10 mouse cellular contexts compared by ENCODE assay signal in genomic region chr7:130754790-130755189, GRCm38 (mm10). TPM values are rescaled to one million over a fixed set of nuclear protein-coding genes. Genes with fewer than 3 reads are reported as not detected.
DNase-seq lines count a peak whose midpoint lies in the region; ATAC-seq and TF ChIP-seq lines count a peak whose summit lies in the region.
"Had no signal": no experiment of that assay in that cellular context is flagged by ENCODE, and none has a peak within 500 bp of the region (broad histone marks: within the 10 kb centered on the region; RNA-seq: fewer than 3 reads in every experiment).

No protein-coding gene starts in this region.

- no peak overlapping the region; the same call in 1 of the 2 replicates for H3K27ac ChIP-seq in heart, adult 2 months
- H3K27ac ChIP-seq: macrophage had no signal

- H3K4me3 ChIP-seq in heart, adult 2 months = no peak overlapping the region

- H3K4me1 ChIP-seq in heart, adult 2 months (ENCODE audit: control insufficient read depth, insufficient read depth, low read length) = peaks cover 12% of the 10 kb centered on the region; the same call in 1 of the 2 replicates

- TF ChIP-seq CTCF in heart, adult 2 months (IDR thresholded peaks at IDR 0.05) = peak; percentile 69

- 0 out of 2 replicates have a peak, but pooled peaks have one; percentile 32 for TF ChIP-seq EP300 in heart, adult 2 months (IDR thresholded peaks at IDR 0.05; ENCODE audit: insufficient read depth, low read depth, low read length)

- no peak overlapping the region for H3K9ac ChIP-seq in heart, adult 2 months (ENCODE audit: low read depth, low read length)

- no peaks in the 10 kb centered on the region for H3K27me3 ChIP-seq in heart, adult 2 months (ENCODE audit: control insufficient read depth, insufficient read depth, low read length)
- H3K27me3 ChIP-seq: Patski had no signal

- intact Hi-C loops in heart, adult 2 months (cut with DNase I) = loop anchor here (2.0 to 5.0 kb wide), 2 partner anchors 82 to 207 kb away; no protein-coding TSS in a partner anchor
- intact Hi-C loops in heart, postnatal 25 days (cut with DNase I) = no loop called here

- WGBS in heart, adult 2 months = 62% methylated on average over 2 of the region's 2 CpGs

- TF ChIP-seq POLR2A in heart, adult 2 months (IDR thresholded peaks at IDR 0.05; ENCODE audit: insufficient read depth, low read depth, low read length) = no peak

- no peak for DNase-seq in heart, adult 2 months
- DNase-seq in heart, postnatal 25 days (ENCODE audit: low spot score) = no peak
- peak; percentile 82 for DNase-seq in MN1 (ENCODE audit: low spot score)
- peak; percentile 27 to 53 for DNase-seq in kidney, postnatal 4 days
- no peak for DNase-seq in spleen, postnatal 14 days (ENCODE audit: low spot score in 2 of 2)
- no peak for DNase-seq in gastrocnemius, adult 18-20 months (ENCODE audit: low spot score)
- DNase-seq in layer of hippocampus, adult 9-11 months = no peak

- 0 out of 2 replicates have a peak, but pooled peaks have one; percentile 33 for ATAC-seq in common myeloid progenitor, adult 5-6 weeks (replicated peaks; ENCODE audit: low read depth, poor library complexity, severe bottlenecking)
- ATAC-seq: Patski had no signal

- no peaks in the 10 kb centered on the region for H3K79me2 ChIP-seq in heart, adult 2 months (replicated peaks; ENCODE audit: control insufficient read depth, insufficient read depth, low read length)

- peaks cover 7% of the 10 kb centered on the region for H3K36me3 ChIP-seq in heart, adult 2 months (ENCODE audit: control insufficient read depth, insufficient read depth, low read length)

RNA-seq across cellular contexts. Expression of gene Btbd16, which starts 19.1 kb away (rescaled TPM):
- total RNA-seq in heart, adult 2 months (2021) = not detected
- polyA plus RNA-seq in heart, adult 2 months (2012; rRNA removed) = 0.18 and 0.20 TPM in 2 replicates
- not detected for total RNA-seq in heart, postnatal 25 days (2021)
- 0.32 and 0.68 TPM in 2 replicates for total RNA-seq in common myeloid progenitor, adult 5-6 weeks (2017)
- not detected for total RNA-seq in gastrocnemius, adult 18-20 months (2021)
- polyA plus RNA-seq: macrophage had no signal

Comparison
In these comparisons a context has a peak if more than half of its experiments do, and no peak if none do; other contexts are left out.
1. DNase-seq: peak in MN1 (single experiment) and kidney, postnatal 4 days (2 of 2); none in heart, adult 2 months (0 of 2), heart, postnatal 25 days (single experiment), spleen, postnatal 14 days (0 of 2), gastrocnemius, adult 18-20 months (single experiment) and layer of hippocampus, adult 9-11 months (single experiment).